Mouse (Mus musculus): ENCODE results near the gene Olfr959. TPM values are rescaled to one million over a fixed set of nuclear protein-coding genes. Genes with fewer than 3 reads are reported as not detected.

Gene Olfr959
- total and polyA plus RNA-seq, 3 experiments: not detected

GRCm38 (mm10) chr9:39558349-39558647 lies 17.1 kb downstream of the Olfr959 start:
- Histone ChIP-seq H3K36me3 (ENCODE audit: control insufficient read depth in 1 of 2, insufficient read depth in 2 of 2, low read length in 2 of 2) (no peaks in the 10 kb centered on the region), H3K27me3 (ENCODE audit: control insufficient read depth in 1 of 2, insufficient read depth in 2 of 2, low read length in 2 of 2) (no peaks in the 10 kb centered on the region), H3K9me3 (replicated peaks; ENCODE audit: insufficient read depth, low read length) (no peaks in the 10 kb centered on the region), H3K79me2 (ENCODE audit: control insufficient read depth, insufficient read depth, low read length, poor library complexity) (no peaks in the 10 kb centered on the region), H3K4me3 (ENCODE audit: control insufficient read depth in 1 of 2, insufficient read depth in 1 of 2, low read depth in 2 of 2, low read length in 2 of 2) (no peak overlapping the region), H3K4me1 (ENCODE audit: control insufficient read depth in 1 of 2, insufficient read depth in 2 of 2, low read length in 2 of 2) (no peaks in the 10 kb centered on the region), H3K27ac (ENCODE audit: control insufficient read depth, low read depth, low read length) (no peak overlapping the region), H3K9ac (ENCODE audit: control insufficient read depth, low read depth, low read length, poor library complexity, severe bottlenecking) (no peak overlapping the region)
- TF ChIP-seq SMC3 (IDR thresholded peaks at IDR 0.05; ENCODE audit: low read depth, low read length) (no peak), SIN3A (IDR thresholded peaks at IDR 0.05; ENCODE audit: low read length) (no peak), ZC3H11A (IDR thresholded peaks at IDR 0.05; ENCODE audit: low read depth, low read length) (no peak), NRF1 (IDR thresholded peaks at IDR 0.05; ENCODE audit: insufficient read depth, low read depth, low read length, poor library complexity, severe bottlenecking) (no peak), CHD2 (IDR thresholded peaks at IDR 0.05; ENCODE audit: low read length) (no peak), TCF12 (IDR thresholded peaks at IDR 0.05; ENCODE audit: low read depth, low read length) (no peak), CHD1 (IDR thresholded peaks at IDR 0.05; ENCODE audit: low read depth, low read length) (no peak), ZKSCAN1 (IDR thresholded peaks at IDR 0.05; ENCODE audit: low read depth, low read length) (no peak), POLR2A (IDR thresholded peaks at IDR 0.05; ENCODE audit: control insufficient read depth in 1 of 2, insufficient read depth in 1 of 2, low read depth in 1 of 2, low read length in 2 of 2, poor library complexity in 1 of 2) (no peak), GABPA (IDR thresholded peaks at IDR 0.05; ENCODE audit: low read depth, low read length) (no peak), JUND (IDR thresholded peaks at IDR 0.05; ENCODE audit: low read depth, low read length) (no peak), MXI1 (IDR thresholded peaks at IDR 0.05; ENCODE audit: low read depth, low read length) (no peak), RAD21 (IDR thresholded peaks at IDR 0.05; ENCODE audit: low read depth, low read length) (no peak), USF1 (IDR thresholded peaks at IDR 0.05; ENCODE audit: low read depth, low read length) (no peak), KAT2A (conservative IDR thresholded peaks at IDR 0.05; ENCODE audit: low read depth, low read length) (no peak), EP300 (IDR thresholded peaks at IDR 0.05; ENCODE audit: low read depth in 1 of 2, low read length in 2 of 2) (no peak), MYB (IDR thresholded peaks at IDR 0.05; ENCODE audit: low read depth, low read length) (no peak)
- no peak for DNase-seq (ENCODE audit: low read depth, low spot score)

GRCm38 (mm10) chr9:39557529-39558348 lies 17.6 kb downstream of the Olfr959 start:
- H3K27ac ChIP-seq (ENCODE audit: control insufficient read depth, low read depth, low read length): no peak overlapping the region
- no peaks in the 10 kb centered on the region for H3K9me3 ChIP-seq (replicated peaks; ENCODE audit: insufficient read depth, low read length)

More at GRCm38 (mm10) chr9:39557529-39558348, 17.6 kb downstream of the Olfr959 start:
- H3K4me1 ChIP-seq (ENCODE audit: control insufficient read depth in 1 of 2, insufficient read depth in 2 of 2, low read length in 2 of 2): no peaks in the 10 kb centered on the region
- no peaks in the 10 kb centered on the region for H3K27me3 ChIP-seq (ENCODE audit: control insufficient read depth in 1 of 2, insufficient read depth in 2 of 2, low read length in 2 of 2)
- H3K4me3 ChIP-seq (ENCODE audit: control insufficient read depth in 1 of 2, insufficient read depth in 1 of 2, low read depth in 2 of 2, low read length in 2 of 2): no peak overlapping the region
- no peaks in the 10 kb centered on the region for H3K36me3 ChIP-seq (ENCODE audit: control insufficient read depth in 1 of 2, insufficient read depth in 2 of 2, low read length in 2 of 2)
- no peak overlapping the region for H3K9ac ChIP-seq (ENCODE audit: control insufficient read depth, low read depth, low read length, poor library complexity, severe bottlenecking)
- DNase-seq (ENCODE audit: low read depth, low spot score): no peak
- TF ChIP-seq USF1 (IDR thresholded peaks at IDR 0.05; ENCODE audit: low read depth, low read length) (no peak), SMC3 (IDR thresholded peaks at IDR 0.05; ENCODE audit: low read depth, low read length) (no peak), MAFK (IDR thresholded peaks at IDR 0.05; ENCODE audit: borderline replicate concordance, low read depth, low read length) (no peak), NELFE (IDR thresholded peaks at IDR 0.05; ENCODE audit: low read depth, low read length) (no peak), ZC3H11A (IDR thresholded peaks at IDR 0.05; ENCODE audit: low read depth, low read length) (no peak), TAL1 (IDR thresholded peaks at IDR 0.05; ENCODE audit: low read length) (no peak), POLR2AphosphoS5 (IDR thresholded peaks at IDR 0.05; ENCODE audit: borderline replicate concordance, low read depth, low read length) (no peak), RCOR1 (IDR thresholded peaks at IDR 0.05; ENCODE audit: low read depth, low read length) (no peak), RAD21 (IDR thresholded peaks at IDR 0.05; ENCODE audit: low read depth, low read length) (no peak), GATA1 (IDR thresholded peaks at IDR 0.05; ENCODE audit: low read depth, low read length) (no peak), MXI1 (IDR thresholded peaks at IDR 0.05; ENCODE audit: low read depth, low read length) (no peak), HCFC1 (IDR thresholded peaks at IDR 0.05; ENCODE audit: low read depth, low read length) (no peak), TCF12 (IDR thresholded peaks at IDR 0.05; ENCODE audit: low read depth, low read length) (no peak), UBTF (IDR thresholded peaks at IDR 0.05; ENCODE audit: borderline replicate concordance, insufficient read depth, low read depth, low read length) (no peak), MAX (IDR thresholded peaks at IDR 0.05; ENCODE audit: low read length) (no peak), EP300 (IDR thresholded peaks at IDR 0.05; ENCODE audit: low read depth in 1 of 2, low read length in 2 of 2) (no peak)
- no peaks in the 10 kb centered on the region for H3K79me2 ChIP-seq (ENCODE audit: control insufficient read depth, insufficient read depth, low read length, poor library complexity)

All from MEL (cell line).